Mouse (Mus musculus) spleen, adult 18-20 months (tissue): ENCODE results near the gene Plekha7.

Experiments
- DNase-seq, 2 experiments: peaks; one replicate each; pipeline ENCODE4 v3.0.0; 2022; ENCODE audit warnings: mixed read lengths in 2 of 2

Gene Plekha7

DNA sequence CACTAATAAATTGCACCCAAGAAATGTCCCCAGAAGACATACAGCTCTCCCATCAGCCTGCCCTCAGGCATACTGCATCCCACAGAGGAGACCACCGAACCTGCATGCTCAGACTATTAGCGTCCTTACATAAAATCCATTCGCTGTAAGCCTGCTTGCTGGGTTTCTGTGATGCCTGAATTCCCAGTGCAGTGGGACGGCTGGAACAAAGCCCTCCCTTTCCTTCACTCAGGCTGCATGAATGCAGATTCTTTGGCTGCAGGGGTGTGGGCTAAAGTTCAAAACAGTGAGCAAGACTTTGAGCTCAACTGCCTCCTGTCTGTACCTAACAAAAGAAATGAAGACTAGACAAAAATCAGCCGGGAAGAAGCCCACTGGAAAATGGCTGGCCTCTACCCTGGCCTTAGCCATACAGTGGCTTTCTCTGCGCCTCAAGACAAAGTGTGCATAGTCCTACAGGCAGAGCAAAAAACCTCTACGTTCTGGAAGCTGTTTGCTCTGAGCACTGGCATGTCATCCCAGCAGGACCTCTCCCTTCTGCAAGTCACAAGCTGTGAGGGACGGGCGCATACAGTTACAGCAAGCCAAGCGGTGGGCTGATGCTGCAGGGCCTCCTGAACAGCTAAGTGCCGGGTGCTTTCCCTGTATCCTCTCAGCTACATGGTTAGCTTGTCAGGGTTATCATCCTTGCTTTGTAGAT, 123.7 kb downstream of the Plekha7 start:
- DNase-seq = no peak

DNA sequence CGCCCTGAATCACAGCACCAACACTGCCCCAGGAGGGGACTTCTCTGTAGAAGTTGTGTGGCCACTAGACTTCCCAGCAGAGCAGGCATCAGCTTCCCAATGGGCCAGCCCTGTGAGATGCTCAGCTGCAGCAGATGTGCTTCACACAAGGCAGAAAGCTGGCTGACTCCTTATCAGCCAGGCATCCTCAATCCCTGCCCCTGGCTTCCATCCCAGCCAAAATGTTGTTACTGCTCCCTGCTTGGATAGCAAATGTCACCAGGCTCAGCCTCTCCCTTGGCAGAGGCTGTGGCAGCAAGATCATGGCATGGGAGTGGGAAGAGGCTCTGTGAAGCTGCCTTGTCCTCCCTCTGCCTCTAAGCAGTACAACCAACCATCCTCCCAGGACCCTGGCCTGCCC, 125.7 kb downstream of the Plekha7 start:
- no peak for DNase-seq

DNA sequence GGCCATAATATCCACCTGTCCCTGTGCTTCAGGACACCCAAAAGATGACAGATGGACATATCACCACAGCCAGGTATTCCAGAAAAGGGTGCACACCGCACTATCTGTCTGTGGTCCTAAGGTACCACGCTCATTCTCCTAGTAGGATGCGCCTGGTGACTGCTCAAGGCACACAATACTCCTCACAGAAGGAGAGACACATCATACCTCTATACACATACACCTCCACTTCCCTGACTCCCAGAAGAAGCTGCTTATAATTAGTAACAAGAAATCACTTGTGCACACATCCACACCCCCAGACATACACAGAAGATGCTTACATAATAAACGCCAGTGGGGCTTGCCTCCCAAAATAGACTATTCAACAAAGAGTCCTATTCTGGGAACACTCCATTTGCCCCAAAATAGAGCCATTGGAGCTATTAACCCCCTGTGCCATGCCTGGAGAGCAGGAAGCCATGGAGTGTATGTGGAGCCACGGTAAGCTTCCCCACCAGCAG, 126.7 kb downstream of the Plekha7 start:
- no peak for DNase-seq

DNA sequence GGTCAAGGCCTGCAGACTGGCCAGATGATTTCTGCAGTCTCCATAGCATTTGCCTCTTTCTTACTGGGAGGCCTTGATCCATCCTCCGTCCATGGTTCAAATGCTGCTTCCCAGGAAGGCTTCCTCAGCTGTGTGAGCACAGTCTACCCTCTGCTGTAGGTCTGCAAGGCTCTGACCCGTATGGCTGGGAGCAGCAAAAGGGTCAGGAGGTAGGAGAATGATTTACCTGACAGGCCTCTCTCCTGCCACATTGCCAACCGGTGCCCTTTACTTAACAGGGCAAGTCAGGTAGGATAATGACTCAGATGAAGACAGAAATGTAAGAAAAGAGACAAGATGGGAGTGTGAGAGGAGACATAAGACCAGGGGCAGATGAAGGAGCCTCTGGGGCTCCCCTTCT, 129.3 kb downstream of the Plekha7 start:
- DNase-seq = no peak

DNA sequence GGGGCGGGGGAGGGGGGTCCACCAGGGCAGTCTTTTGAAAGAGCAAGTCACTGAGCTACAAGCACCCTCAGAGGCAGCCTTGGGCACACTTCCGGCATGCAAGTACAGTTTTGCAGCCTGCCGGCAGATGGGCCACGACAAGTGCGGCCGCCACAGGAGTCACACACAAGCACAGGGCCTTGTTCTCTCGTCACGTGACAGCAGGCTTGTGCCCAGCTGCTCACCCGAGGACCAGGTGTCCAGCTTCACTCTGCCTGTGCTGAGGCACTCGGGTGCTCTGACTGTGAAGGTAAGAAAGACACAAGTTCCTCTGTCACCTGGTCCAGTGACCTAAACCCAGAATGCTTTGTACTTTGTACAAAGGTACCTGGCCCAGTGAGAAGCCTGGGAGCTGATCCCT, 135.4 kb downstream of the Plekha7 start:
- no peak for DNase-seq

DNA sequence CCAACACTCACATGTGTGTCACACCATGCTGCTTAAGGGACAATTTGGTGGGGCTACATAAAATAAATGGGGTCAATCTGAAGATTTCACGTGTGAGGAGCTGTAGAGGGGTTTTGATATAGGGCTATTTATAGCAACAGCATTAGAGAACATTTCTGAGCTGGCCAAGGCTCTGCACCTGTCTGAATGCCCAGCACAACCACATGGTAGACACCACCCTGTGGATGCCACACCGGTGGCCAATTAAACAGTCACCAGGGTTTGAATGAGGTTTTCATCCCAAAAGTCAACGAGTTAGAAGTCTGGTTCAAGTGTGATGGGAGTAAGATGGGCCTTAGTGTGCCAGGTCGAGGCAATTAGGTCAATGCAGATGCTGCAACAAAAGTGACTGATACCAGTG, 138.8 kb downstream of the Plekha7 start:
- no peak for DNase-seq

DNA sequence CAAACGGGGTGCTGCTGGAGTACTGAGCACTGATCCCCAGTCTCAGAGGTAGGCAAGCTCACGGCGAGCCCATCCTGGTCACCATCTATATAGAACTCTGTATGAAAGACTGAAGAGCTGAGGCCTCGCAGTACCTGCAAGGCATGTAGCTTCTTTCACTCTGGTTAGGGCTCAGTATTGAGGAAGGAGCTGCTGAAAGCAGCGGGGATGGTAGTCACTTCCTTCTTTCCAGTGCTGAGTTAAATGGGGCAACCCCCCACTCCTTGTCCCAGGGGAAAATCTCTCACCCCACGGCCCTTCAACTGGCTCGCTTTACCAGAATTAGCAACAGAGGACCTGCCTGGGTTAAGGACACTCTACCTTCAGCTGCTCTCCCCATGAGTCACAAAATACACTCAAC, 140.0 kb downstream of the Plekha7 start:
- DNase-seq = no peak

DNA sequence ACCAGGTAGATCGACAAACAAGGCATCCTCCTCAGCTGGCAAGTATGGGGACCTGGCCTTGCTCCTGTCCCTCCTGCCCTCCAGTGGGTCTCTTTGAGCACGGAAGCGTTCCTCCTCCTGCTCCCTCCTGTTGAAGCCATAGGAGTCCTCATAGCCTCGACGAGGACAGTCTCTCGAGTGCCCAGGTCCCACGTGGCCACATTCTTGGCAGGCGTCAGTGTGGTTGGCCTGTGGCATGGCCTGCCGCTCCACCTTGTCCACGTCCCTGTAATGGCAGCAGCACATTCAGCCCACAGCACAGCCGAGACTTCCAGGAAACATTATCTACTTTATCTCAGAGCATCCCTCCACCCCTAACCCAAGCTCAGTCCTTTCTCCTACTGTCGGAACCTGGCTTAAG, 143.9 kb downstream of the Plekha7 start:
- DNase-seq = no peak

DNA sequence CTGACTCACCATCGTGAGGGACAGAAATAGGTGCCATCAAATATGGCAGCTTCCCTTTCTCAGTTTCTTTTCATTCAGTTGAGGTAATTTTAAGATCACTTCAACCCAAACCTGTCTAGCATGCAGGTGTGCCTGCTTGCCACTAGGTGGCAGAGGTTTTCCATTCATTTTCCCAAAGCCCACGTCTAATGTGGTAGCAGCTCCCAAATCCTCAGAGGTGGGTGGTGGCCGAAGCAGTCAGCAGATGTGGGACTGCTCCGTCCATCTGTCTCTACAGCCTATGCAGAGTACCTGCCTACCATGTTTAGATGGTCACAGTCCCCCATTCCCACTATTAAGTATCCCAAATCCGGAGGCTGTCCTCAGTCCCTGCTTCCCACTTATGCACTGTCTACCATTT, 146.6 kb downstream of the Plekha7 start:
- DNase-seq = peak in 1 of 2 experiments; percentile 16

DNA sequence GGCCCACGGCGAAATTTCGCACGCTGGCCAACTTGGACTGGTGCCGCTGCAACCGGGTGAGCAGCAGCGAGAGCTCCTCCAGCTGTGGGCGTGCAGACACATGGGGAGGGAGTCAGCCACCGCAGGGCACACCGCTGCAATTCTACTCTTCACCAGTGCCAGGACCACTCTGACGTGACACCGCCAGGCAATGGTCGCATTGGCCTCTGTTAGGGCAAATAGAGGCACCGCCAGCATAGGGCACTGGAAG, 151.4 kb downstream of the Plekha7 start:
- no peak for DNase-seq

DNA sequence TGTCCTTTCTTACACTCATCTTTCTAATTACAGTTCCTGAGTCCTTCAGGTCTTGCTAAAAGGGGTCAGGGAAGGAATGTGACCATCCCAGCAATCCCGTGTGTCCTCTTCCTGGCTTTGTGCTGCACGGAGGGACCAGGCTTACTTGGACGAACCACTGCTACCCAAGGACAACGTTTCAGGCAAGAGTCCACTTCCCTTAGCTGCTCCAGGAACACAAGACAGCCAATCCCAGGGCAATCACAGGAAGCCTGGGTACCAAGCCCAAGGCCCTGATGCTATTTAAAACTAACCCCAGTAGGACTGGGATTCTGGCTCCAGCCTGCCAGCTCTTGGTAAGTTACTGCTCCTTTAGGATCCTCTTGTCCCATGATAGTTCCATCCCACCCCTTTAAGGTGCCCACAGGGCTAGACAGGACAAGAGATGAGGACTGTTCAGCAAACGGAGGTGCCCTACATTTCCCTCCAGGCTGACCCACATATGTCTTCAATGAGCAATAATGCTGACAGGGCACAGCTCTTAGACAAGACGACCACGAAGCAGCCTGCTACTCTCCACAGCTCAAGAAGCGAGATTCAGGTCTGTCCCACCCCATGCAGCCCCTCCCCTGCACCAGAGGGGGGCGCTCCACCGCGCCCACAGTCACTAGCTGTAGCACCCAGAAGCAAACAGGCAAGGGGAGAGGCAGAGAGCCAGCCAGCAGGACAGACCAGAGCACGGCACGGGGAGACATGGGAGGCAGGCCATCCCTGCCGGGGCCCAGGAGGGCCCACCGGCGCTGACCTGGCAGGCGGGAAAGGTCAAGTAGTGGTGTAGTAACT, 151.9 kb downstream of the Plekha7 start:
- no peak for DNase-seq

DNA sequence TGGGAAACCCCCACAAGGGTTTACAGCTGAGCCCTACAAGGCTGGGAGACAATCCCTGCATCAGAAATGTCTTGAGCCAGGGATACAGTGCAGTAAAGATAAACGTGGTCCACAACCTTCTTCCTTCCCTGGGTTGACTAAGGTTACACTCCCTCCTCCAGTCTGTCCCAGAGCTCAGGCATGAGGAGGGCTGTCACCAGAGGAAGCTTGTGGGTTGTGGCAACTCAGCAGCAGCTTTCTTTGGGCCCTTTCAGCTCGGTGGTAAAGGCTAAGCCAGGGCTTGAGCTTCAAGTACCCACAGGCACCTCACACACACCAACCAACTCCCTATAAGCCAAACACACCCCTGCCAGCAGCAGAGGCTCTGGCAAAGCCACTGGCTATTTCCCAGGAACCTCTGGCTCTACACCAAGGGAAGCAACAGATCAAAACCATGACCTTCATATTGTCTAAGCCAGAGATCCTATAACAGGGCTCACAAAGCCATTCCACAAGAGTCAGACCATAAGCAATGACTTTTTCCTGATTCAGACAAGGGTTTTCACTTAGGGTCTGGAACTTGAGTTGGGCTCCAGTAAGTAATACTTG, 154.3 kb downstream of the Plekha7 start:
- no peak for DNase-seq

DNA sequence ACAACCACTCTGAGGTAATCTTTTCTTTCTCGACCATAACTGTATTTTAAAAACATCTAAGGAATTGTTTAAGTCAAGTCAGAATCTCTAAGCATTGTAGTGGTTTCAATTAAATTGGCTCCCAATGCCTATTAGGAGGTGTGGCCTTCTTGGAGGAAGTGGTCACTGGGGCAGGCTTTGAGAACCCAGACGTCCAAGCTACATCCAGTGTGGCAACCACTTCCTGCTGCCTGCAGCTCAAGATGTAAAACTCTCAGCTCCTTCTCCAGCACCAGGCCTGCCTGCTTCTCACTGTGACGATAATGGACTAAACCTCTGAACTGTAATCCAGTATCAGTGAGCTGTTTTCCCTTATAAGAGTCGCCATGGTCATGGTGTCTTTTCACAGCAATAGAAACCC, 158.6 kb downstream of the Plekha7 start:
- no peak for DNase-seq

DNA sequence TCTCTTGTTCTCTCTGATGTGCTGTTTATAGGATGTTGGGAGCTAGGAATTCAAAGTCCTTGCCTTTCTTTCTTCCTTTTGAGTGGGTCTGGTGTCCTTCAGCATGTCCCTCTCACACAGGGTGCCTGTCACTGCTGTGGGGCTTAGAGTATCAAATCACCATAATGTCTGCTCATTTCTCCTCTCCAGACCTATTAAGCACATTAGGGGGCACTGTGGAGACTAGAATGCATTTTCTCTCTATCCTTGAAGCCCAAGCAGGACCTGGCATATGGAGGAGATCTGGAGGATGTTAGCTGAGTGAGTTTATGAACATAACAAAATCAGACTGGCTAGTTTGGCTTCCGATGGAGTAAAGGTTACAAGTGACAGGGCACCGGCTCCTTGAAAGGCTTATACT, 161.1 kb downstream of the Plekha7 start:
- DNase-seq = no peak

DNA sequence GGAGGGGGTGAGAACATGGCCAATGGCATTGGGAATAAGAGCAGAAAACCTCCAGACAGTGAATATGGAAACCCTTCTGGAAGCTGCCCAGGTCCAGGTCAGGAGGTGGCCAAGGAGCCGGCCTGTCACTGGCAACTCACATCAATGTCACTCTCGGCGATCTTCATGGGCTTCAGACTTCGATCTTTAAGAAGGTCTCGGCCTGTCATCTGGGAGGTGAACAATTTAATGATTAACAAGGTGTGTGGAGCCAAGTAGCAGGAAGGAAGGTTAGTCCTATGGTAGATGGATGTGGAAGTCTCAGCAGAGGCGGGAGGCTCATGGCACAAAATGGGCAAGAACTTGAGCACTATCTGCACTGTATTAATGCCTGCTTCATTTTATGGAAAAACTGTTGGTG, 163.1 kb downstream of the Plekha7 start:
- no peak for DNase-seq

DNA sequence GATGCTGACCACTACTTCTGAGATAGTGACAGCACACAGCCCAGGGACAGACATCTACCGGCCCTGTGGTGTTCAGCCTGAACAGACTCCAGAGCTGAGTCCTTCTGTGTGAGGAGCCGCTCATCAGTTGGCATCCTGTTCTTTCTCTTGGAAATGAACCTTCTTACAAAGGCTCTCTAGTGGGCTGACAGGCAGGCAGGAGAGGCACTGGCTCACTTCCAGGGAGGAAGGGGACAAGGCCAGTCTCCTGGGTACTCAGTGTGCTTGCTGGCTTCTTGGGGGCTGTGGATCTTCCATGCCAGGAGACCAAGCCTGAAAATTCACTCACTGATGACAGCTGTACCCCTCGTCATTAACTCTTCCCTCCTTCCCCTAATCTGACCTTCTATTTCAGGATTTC, 170.5 kb downstream of the Plekha7 start:
- no peak for DNase-seq

DNA sequence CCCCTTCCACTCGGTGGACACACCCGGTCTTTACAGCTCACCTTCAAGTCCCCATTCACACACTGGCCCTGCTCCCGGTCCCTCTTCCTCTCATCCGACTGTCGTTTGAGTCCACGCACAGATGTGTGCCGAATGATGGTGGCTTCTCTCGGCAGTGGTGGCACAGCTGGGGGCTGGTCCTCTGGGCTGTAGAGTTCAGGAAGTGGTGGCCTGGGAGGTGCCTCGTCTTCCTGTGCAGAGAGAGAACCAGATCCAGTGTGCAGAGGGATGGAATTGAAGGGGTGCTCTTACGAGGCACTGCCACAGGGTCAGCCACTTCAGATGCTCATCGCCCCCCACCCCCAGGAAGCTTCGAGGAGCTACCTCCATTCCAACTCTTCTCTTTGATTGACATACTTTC, 171.0 kb downstream of the Plekha7 start:
- no peak for DNase-seq

DNA sequence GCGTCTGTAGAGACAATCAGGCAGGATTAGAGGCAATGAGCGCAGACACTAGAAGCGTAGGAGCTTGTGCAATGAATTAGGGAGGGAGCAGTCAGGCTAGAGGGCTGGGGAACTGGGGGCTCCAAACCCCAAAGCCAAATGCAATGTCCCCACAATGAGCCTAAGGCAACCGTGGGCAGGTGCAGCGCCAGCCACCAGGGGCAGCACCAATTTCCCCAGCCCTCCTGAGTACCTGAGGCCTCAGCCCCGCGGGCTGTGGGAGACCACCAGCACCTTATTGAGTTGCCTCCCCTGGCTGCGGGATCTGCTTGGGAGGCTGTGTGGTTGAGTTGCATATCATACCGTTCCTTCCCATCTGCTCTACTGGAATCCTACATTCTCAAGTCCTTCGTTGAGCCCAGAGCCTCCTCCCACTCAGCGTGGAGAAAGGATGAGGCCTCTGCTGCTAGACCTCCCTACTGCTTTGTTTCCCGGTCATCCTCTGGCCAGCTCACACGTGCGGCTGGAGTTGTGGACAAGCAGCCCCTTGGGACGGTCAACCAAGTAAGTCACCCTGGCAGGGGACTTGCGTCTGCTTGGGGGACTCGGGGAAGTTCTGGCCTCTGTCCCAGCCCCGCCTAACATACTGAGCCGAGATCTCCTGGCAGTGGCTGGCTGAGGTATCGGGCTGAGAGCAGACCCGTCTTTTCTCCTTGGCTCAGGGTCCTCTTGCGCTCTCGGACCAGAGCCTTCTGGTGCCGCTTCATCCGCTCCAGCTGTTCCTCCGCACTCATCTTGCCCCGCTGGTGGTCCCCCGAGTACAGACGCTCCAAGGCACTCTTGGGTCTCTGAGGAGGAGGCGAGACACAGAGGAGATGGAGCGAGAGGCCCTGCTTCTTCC, 173.5 kb downstream of the Plekha7 start:
- DNase-seq = no peak

DNA sequence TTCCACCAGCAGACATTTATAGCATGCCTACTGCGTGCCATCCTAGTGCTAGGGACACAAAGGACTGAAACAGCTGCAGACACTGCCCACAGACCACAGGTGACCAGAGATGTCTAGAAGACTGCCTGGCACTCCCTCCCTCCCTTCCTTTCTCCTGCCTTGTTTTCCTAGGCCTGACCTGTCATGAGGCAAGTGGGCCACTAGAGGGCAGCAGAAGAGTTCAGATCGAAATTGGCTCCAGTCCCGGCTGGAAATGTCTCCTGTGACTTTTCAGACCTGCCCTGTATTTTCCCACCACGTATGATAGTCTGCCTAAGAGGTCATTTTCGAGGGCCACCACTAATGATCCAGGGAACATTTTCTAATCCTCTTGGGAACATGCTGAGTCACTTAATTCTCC, 176.1 kb downstream of the Plekha7 start:
- peak; percentile 25 to 56 for DNase-seq

DNA sequence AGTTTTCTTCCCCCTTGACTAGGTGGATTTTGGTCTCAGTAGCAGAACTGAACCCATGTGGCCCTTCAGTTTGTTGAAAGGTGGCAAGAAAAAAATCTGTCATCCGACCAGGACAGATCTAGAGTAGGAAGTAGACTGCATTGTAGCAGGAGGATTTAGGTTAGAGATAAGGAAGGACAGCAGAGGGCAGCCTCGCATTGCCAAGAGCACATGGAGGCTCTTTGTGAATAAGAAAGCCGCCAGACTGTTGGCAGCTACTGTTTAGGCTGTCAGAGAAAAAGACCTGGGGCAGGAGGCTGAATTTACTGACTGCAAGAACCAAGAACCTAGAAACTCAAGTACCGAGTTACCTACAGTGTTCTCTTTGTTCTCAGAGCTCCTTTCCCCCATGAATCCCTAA, 176.8 kb downstream of the Plekha7 start:
- DNase-seq = no peak

DNA sequence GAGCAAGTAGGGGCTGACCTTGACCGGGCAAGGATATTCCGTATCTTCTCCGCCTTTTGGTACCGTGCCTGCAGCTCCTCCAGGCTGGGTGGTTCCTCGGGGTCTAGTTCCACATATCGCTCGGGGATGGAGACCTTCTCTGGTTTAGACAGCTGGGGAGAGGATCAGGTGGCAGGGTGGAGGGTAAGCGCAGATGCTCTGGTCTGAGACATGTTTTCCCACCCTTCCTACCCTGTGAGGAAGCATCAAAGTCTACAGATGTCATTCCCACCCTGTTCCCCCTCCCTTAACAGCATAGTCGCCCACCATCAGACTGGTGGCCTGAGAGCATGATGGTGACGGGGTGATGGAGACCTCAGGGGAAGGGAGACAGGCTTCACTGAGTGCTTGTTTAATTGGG, 178.8 kb downstream of the Plekha7 start:
- no peak for DNase-seq

DNA sequence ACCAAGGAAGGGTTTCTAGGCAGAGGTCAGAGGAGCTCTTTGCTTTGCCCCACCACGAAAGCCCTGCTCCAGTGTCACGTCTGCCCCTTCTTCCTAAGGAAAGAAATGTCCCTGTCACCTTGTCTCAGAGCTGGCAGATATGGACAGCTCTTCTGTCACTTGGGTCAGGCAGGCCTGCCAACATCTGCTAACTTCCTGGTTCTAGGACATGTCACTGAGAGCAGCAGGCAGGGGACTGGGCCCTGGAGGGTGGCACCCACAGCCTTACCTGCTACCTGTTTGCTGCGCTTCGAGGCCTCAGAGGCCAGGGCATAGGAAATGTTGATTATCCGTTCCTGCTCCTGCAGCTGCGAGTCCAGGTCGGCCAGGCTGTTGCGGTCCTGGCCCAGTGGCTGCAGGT, 179.9 kb downstream of the Plekha7 start:
- no peak for DNase-seq

DNA sequence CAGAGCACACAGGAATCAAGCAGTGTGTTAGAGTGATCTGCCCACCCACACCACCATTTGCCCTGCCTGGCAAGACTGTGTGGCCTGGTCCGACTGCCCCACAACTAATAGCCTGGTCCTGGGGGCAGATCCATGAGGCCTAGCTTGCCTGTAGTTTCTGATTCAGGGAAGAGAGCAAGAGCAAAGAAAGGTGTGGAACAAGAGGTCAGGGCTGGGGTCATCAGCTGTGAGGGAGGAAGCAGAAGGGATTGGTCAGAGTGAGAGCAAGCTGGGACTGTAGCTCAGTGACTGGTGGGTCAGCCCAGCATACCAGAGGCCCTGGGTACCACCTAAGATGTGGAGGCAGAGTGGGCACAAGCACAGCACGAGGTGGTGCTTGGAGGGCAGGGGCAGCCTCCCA, 181.1 kb downstream of the Plekha7 start:
- no peak for DNase-seq
